Mouse (Mus musculus) hindbrain, embryonic 12.5 days (tissue): ENCODE measurements around the gene Cux1. TPM values are rescaled to one million over a fixed set of nuclear protein-coding genes. Genes with fewer than 3 reads are reported as not detected.
A peak's percentile ranks its signal among the peaks of the same experiment; 100 is the strongest.

Source experiments
- ATAC-seq: fragments of 200-750 bp; cut with Nextera tagmentation; 2 replicates; pipeline ENCODE4 v1.8.0; 2017; ENCODE audit warnings: moderate TSS enrichment; ENCODE audit not compliant: low FRiP score
- H3K27ac ChIP-seq: fragments of 300-500 bp; sonication (generic); 2 replicates; pipeline ENCODE4 v1.5.1; 2016; ENCODE audit warnings: mild to moderate bottlenecking
- H3K27me3 ChIP-seq: fragments of 300-500 bp; sonication (generic); 2 replicates; pipeline ENCODE4 v1.6.1; 2016; ENCODE audit warnings: mild to moderate bottlenecking
- H3K36me3 ChIP-seq: fragments of 300-500 bp; sonication (generic); 2 replicates; pipeline ENCODE4 v1.6.1; 2016; ENCODE audit warnings: mild to moderate bottlenecking
- H3K4me1 ChIP-seq: fragments of 300-500 bp; sonication (generic); 2 replicates; pipeline ENCODE4 v1.6.1; 2016
- H3K4me2 ChIP-seq: fragments of 300-500 bp; sonication (generic); replicated peaks from 2 replicates; pipeline ENCODE4 v1.6.1; 2016; ENCODE audit warnings: mild to moderate bottlenecking
- H3K4me3 ChIP-seq: fragments of 300-500 bp; sonication (generic); 2 replicates; pipeline ENCODE4 v1.5.1; 2016; ENCODE audit warnings: mild to moderate bottlenecking
- H3K9ac ChIP-seq: fragments of 300-500 bp; sonication (generic); 2 replicates; pipeline ENCODE4 v1.6.1; 2016; ENCODE audit warnings: mild to moderate bottlenecking, moderate library complexity
- H3K9me3 ChIP-seq: fragments of 300-500 bp; sonication (generic); replicated peaks from 2 replicates; pipeline ENCODE4 v1.6.1; 2016; ENCODE audit warnings: mild to moderate bottlenecking
- WGBS: fragments of 180-500 bp; shearing (Covaris S2); methylation state at CpG from one replicate; pipeline ENCODE4 v1.1.7; 2016; 5-methylcytosine and 5-hydroxymethylcytosine counted together
- polyA plus RNA-seq: library from polyadenylated mRNA; unstranded; fragments of >200 nt; fragmentation: Nextera tagmentation; extraction: Ambion mirVana; gene quantifications from 2 replicates; pipeline ENCODE4 v1.2.1, GENCODE M21; 2016

The Cux1 gene
- polyA plus RNA-seq, 1 experiment from 2014 or later, result 114 TPM

DNA sequence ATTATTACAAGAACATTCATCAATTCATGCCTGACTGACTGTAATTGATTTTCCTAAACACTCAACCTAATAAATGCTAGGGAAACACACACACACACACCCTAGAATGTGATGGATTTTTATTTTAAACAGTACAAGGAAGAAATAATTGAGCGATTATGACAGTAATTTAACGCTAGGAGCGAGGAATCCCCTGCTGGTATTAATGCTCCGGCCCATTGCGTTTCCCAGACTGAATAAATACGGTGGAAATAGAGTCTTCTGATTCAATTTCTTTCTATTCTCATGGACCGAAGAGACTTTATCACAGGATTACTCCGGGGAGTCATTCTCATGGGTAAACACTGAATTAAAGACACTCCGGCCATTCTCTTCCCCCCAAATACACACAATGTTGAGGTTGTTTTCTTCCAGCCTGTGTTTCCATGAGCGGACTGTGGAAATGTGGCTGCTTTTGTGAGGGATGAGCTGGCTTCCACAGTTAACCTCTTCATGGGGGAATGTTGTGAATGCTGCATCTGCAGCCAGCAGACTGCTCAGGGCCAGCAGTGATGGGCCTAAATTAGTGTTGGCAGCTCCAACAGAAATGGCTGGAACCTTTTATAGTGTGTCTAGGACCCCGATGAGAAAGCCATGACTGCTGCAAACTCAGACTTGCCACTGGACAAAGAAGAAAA, 234.4 kb downstream of the Cux1 start:
- Histone ChIP-seq H3K36me3 (peaks cover 48% of the 10 kb centered on the region), H3K4me2 (no peak overlapping the region), H3K9ac (no peak overlapping the region), H3K27me3 (no peaks in the 10 kb centered on the region), H3K4me1 (0 out of 2 replicates have a peak, but pooled peaks cover 3% of the 10 kb centered on the region), H3K27ac (peak overlapping the region; percentile 76), H3K9me3 (no peaks in the 10 kb centered on the region), H3K4me3 (no peak overlapping the region)
- peak; percentile 54; the same call in 1 of the 2 replicates for ATAC-seq
- 72% methylated on average over 11 of the region's 11 CpGs for WGBS

DNA sequence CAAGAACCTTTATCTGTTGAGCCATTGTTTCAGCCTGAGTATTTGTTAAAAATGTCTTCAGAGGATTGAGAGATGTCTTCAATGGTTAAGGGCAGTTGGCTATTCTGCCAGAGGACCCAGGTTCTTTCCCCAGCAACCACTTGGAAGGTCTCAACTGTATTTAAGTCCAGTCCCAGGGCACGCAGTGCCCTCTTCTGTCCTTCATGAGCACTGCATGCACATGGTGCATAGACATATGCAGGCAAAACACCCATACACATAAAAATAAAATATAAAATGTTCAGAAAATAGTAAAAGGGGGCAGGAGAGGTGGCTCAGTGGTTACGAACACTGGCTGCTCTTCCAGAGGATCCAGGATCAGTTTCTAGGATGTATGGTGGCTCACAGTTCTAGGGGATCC, 239.6 kb downstream of the Cux1 start:
- H3K4me3 ChIP-seq, result no peak overlapping the region
- H3K4me1 ChIP-seq, result no peaks in the 10 kb centered on the region
- H3K9ac ChIP-seq, result no peak overlapping the region
- no peak overlapping the region for H3K4me2 ChIP-seq
- H3K36me3 ChIP-seq, result peaks cover 47% of the 10 kb centered on the region
- H3K9me3 ChIP-seq, result no peaks in the 10 kb centered on the region
- WGBS, result 93% methylated on average over 2 of the region's 2 CpGs
- H3K27ac ChIP-seq, result no peak overlapping the region
- ATAC-seq, result no peak
- H3K27me3 ChIP-seq, result no peaks in the 10 kb centered on the region

DNA sequence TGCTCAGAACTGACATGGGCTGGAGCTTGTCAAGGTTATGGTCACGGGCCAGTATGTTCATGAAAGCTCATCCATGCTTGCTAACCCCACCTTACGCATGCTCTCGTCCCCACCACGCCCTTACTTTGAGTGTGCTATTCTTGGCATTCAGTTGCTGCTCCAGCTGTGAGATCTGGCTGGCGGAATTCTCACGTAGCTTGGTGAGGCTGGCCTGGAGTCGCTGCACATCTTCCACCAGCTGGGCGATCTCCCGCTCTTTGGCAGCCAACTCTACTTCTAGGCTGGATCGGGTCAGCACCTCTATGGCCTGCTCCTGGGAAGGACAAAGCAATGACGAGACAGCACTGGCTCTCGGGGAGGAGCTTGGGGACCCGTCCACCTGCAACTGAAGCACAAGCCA, 240.7 kb downstream of the Cux1 start:
- Histone ChIP-seq H3K9ac (no peak overlapping the region), H3K27me3 (no peaks in the 10 kb centered on the region), H3K9me3 (no peaks in the 10 kb centered on the region), H3K36me3 (peaks cover 49% of the 10 kb centered on the region), H3K4me1 (no peaks in the 10 kb centered on the region), H3K4me2 (no peak overlapping the region), H3K4me3 (no peak overlapping the region), H3K27ac (no peak overlapping the region)
- WGBS, result 95% methylated on average over 13 of the region's 13 CpGs
- no peak for ATAC-seq

DNA sequence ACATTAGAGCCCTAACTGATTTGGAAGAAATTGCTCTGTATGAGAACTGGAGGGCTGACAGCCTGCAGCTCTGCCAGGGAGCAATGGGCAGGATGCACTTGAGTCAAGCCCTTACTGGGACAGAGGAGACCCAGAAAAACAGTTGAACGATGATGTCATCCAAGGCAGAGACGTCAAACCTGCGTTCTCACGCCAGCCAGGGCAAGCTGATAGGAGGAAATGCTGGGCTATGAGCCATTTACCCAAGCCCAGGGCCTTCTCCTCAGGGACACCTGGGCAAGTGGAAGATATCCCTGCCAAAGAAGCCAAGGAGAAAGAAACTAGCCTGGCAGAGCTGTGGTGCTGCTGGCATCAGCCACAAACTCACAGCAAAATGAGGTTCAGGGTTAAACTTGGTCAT, 242.8 kb downstream of the Cux1 start:
- H3K27ac ChIP-seq, result no peak overlapping the region
- peaks cover 50% of the 10 kb centered on the region for H3K36me3 ChIP-seq
- no peak overlapping the region for H3K4me2 ChIP-seq
- no peaks in the 10 kb centered on the region for H3K27me3 ChIP-seq
- no peaks in the 10 kb centered on the region for H3K9me3 ChIP-seq
- H3K4me1 ChIP-seq, result no peaks in the 10 kb centered on the region
- ATAC-seq, result no peak
- H3K4me3 ChIP-seq, result no peak overlapping the region
- no peak overlapping the region for H3K9ac ChIP-seq
- WGBS, result 79% methylated on average over 4 of the region's 4 CpGs

DNA sequence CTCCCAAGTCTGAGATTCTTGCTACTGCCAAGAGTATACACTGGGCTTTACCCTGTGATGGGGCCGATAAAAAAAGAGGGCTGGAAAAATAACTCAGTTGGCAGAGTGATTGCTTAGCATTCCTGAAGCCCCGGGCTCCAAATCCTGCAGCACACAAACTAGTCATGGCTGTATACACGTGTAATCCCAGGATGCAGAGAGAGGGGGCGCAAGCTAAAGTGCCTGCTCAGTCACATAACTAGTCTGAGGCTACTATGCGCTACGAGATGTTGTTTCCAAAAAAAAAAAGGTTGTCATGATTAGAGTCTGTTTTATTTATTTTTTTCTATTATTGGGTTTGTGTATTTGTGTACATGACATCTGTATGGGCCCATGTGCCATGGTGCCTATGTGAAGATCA, 245.9 kb downstream of the Cux1 start:
- Histone ChIP-seq H3K27me3 (no peaks in the 10 kb centered on the region), H3K4me2 (no peak overlapping the region), H3K4me3 (no peak overlapping the region), H3K9ac (no peak overlapping the region), H3K36me3 (peaks cover 60% of the 10 kb centered on the region), H3K4me1 (no peaks in the 10 kb centered on the region), H3K9me3 (no peaks in the 10 kb centered on the region), H3K27ac (no peak overlapping the region)
- no peak for ATAC-seq
- WGBS, result 88% methylated on average over 6 of the region's 6 CpGs

DNA sequence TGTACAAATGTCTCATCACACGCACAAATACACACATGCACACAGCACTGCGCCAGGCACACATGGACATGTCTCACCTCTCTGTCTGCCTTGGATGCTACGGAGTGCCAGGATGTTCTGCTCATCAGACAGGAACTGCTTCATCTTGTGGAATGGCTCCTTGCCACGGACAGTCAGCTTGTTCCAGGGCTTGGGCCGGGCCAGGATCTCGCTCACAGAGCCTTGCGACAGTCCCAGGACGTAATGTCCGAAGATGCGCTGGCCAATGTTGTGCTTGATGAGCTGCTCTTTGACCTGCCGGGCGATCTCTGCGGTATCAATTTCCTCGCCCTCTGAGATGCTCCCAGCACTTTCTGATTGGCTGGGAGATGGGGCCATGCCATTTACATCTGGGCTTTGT, 254.7 kb downstream of the Cux1 start:
- H3K27ac ChIP-seq, result no peak overlapping the region
- H3K4me3 ChIP-seq, result no peak overlapping the region
- H3K4me2 ChIP-seq, result no peak overlapping the region
- no peaks in the 10 kb centered on the region for H3K27me3 ChIP-seq
- 95% methylated on average over 14 of the region's 14 CpGs for WGBS
- H3K9ac ChIP-seq, result no peak overlapping the region
- H3K9me3 ChIP-seq, result no peaks in the 10 kb centered on the region
- ATAC-seq, result no peak
- H3K4me1 ChIP-seq, result no peaks in the 10 kb centered on the region
- peaks cover 86% of the 10 kb centered on the region for H3K36me3 ChIP-seq

DNA sequence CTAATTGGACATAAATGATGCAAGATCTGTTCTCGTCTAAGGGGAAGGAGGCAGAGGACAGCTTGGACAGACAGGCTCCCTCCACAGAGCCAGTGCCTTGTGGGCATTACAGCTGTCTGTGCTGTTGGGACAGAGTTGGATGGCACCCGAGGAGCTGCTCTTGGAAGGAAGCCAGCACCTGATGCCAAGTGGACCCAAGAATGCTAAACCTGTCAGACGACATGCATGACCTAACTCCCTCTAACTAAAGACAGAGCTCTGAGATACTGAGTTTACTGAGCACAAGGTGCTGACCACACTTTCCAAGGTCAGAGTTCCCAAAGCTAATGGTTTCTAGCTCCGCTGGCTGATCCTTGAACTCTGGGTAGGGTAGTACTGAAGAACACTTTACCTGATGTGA, 255.1 kb downstream of the Cux1 start:
- Histone ChIP-seq H3K9ac (no peak overlapping the region), H3K4me2 (no peak overlapping the region), H3K4me1 (no peaks in the 10 kb centered on the region), H3K27me3 (no peaks in the 10 kb centered on the region), H3K4me3 (no peak overlapping the region), H3K36me3 (peaks cover 87% of the 10 kb centered on the region), H3K27ac (no peak overlapping the region), H3K9me3 (no peaks in the 10 kb centered on the region)
- no peak for ATAC-seq
- WGBS, result 78% methylated on average over 4 of the region's 4 CpGs

DNA sequence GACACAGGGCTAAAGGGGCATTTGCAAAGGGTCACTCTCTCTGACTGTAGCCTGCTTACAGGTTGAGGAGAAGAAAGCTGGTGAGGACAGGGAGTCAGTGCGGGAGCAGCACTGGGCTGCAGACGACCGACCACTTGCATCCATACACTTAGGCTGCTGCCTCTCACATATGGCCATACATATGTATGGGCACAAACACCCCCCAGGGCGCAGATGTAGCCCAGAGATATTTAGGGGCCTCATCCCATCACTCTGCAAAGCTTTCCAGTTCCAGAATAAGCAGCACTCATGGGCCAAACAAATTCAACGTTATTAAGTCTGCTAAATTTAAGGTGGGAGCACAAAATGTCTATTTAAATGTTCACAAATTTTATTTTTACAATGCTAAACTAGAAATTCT, 261.0 kb downstream of the Cux1 start:
- no peaks in the 10 kb centered on the region for H3K27me3 ChIP-seq
- H3K9me3 ChIP-seq, result no peaks in the 10 kb centered on the region
- H3K9ac ChIP-seq, result no peak overlapping the region
- H3K4me3 ChIP-seq, result no peak overlapping the region
- 81% methylated on average over 5 of the region's 5 CpGs for WGBS
- ATAC-seq, result no peak
- H3K4me1 ChIP-seq, result no peaks in the 10 kb centered on the region
- H3K27ac ChIP-seq, result no peak overlapping the region
- H3K36me3 ChIP-seq, result peaks cover 83% of the 10 kb centered on the region
- H3K4me2 ChIP-seq, result no peak overlapping the region

DNA sequence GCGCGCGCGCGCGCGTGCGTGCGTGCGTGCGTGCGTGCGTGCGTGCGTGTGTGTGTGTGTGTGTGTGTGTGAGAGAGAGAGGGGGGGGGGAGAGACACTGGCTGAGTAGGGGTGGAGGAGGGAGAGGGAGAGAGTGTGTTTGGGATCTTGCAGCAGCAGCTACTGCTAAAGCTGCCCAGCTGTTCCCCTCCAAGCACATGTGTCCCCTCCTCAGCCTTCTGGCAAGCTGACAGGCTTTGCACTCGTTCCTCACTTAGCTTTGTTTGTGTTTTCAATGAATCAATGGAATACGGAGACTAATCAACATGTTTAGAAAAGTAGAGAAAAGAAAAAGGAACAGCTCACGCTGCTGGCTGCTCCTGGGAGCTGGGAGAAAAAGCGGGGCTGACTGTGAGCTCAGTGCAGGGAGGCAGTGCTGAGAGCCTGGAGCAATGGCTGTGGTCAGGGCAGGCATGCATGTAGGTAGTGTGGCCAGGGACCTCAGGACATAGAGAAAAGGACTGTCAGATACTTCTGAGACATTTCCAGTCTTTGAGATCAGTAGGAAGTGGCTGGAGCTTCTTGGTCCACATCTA, 263.8 kb downstream of the Cux1 start:
- Histone ChIP-seq H3K36me3 (peaks cover 84% of the 10 kb centered on the region), H3K9me3 (no peaks in the 10 kb centered on the region), H3K27me3 (no peaks in the 10 kb centered on the region), H3K9ac (no peak overlapping the region), H3K4me1 (no peaks in the 10 kb centered on the region), H3K4me3 (no peak overlapping the region), H3K27ac (no peak overlapping the region), H3K4me2 (no peak overlapping the region)
- ATAC-seq, result no peak
- WGBS, result 86% methylated on average over 19 of the region's 19 CpGs

DNA sequence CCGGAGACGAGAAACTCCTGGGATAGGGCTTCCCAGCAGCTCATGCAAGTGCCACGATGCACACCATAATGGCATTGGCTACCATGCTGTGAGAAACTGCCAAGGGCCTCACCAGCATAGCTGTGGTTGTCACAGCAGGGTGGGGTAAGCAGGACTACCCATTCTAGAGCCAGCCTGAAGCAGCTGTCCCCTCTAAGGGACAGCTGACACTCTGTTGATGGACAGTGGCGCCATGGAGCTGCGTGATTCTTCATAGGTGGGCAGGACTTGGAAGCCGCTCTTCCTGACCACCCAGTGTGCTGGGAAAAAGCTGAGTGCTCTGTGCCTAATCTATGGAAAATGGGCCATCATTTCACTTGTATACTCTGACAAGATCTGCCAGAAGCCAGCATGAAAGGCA, 266.4 kb downstream of the Cux1 start:
- peaks cover 61% of the 10 kb centered on the region for H3K36me3 ChIP-seq
- no peaks in the 10 kb centered on the region for H3K27me3 ChIP-seq
- H3K4me3 ChIP-seq, result no peak overlapping the region
- no peak overlapping the region for H3K27ac ChIP-seq
- no peaks in the 10 kb centered on the region for H3K9me3 ChIP-seq
- H3K4me1 ChIP-seq, result peaks cover 10% of the 10 kb centered on the region
- H3K4me2 ChIP-seq, result no peak overlapping the region
- H3K9ac ChIP-seq, result no peak overlapping the region
- ATAC-seq, result no peak
- WGBS, result 83% methylated on average over 6 of the region's 6 CpGs

DNA sequence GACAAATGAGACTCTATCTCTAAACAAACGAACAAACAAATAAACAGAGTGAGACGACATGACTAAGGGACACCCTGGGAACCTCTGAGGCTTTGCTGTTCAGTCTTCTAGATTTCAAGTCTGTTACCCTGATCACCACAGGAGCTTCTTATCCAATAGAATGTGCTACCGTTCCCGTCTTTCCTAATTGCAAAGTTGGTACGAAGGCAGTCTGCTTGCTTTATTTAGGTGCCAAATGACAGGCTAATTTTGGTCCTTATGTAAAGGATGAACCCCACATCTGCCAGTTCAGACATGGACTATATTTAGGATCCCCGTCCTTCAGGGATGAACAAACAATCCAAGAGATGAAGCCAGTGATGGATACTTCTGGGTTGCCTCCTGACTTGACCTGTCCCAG, 269.6 kb downstream of the Cux1 start:
- Histone ChIP-seq H3K36me3 (peaks cover 35% of the 10 kb centered on the region), H3K4me1 (peaks cover 10% of the 10 kb centered on the region), H3K27me3 (no peaks in the 10 kb centered on the region), H3K27ac (no peak overlapping the region), H3K9me3 (no peaks in the 10 kb centered on the region), H3K4me3 (no peak overlapping the region), H3K4me2 (no peak overlapping the region), H3K9ac (no peak overlapping the region)
- WGBS, result 92% methylated on average over 6 of the region's 6 CpGs
- ATAC-seq, result no peak

DNA sequence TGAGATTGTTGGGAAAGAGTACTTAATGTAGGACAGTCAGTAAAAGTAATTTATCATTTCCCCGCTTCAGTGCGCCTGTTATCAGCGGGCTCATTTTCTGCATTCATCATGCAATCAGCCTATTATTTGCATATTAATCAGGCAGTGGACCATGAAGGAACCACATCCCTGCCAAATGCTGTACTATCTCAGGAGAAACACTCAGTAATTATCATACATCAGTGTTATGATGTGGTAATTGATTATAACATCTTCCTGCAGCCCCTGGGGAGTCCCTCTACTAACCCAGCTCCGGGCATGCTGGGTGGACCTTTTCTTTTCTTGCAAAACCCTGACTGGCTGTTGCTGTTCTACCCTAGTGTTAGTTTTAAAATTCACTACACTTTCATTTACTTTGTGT, 270.4 kb downstream of the Cux1 start:
- 64% methylated on average over 4 of the region's 4 CpGs for WGBS
- no peak overlapping the region for H3K4me2 ChIP-seq
- H3K9ac ChIP-seq, result no peak overlapping the region
- H3K27me3 ChIP-seq, result no peaks in the 10 kb centered on the region
- peak; percentile 77 for ATAC-seq
- H3K27ac ChIP-seq, result no peak overlapping the region
- H3K9me3 ChIP-seq, result no peaks in the 10 kb centered on the region
- peaks cover 17% of the 10 kb centered on the region for H3K4me1 ChIP-seq
- H3K36me3 ChIP-seq, result peaks cover 27% of the 10 kb centered on the region
- H3K4me3 ChIP-seq, result no peak overlapping the region

DNA sequence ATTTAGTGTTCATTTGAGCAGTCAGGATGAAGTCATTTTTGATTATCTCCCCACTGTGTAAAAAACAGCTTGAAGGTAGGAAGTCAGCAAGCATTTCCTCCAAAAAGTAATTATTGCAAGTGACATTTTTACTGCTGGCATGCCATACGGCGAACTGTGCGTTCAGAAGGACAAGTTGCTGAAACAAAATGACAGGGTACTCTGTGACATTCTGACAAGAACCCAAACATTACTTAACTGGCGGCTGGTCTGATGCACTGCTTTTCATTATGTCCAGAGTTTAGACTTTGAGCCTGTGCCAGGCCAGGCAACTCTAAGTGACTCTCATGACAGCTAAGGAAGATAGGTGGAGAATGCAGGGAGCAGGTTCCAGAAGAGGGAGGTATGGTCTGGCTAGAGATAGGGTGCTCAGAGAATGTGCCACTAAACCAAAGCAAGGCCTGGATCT, 274.3 kb downstream of the Cux1 start:
- Histone ChIP-seq H3K36me3 (peaks cover 18% of the 10 kb centered on the region), H3K4me1 (peaks cover 17% of the 10 kb centered on the region), H3K27ac (peak overlapping the region; percentile 56; the same call in 1 of the 2 replicates), H3K9ac (no peak overlapping the region), H3K4me3 (no peak overlapping the region), H3K4me2 (no peak overlapping the region), H3K27me3 (no peaks in the 10 kb centered on the region), H3K9me3 (no peaks in the 10 kb centered on the region)
- no peak for ATAC-seq
- WGBS, result 79% methylated on average over 4 of the region's 4 CpGs
